Mouse (Mus musculus): ENCODE results near the gene Rnase4. TPM values are rescaled to one million over a fixed set of nuclear protein-coding genes. Genes with fewer than 3 reads are reported as not detected.
A peak's percentile ranks its signal among the peaks of the same experiment; 100 is the strongest.

Gene Rnase4
- polyA plus RNA-seq (2012; rRNA removed) (12.8 and 15.0 TPM in 2 replicates), polyA plus RNA-seq (2014; fragmentation: Nextera tagmentation; extraction: Ambion mirVana) (20.2 and 21.9 TPM in 2 replicates)

GRCm38 (mm10) chr14:51090921-51091900 lies at the start of gene Rnase4, which contains the start of gene Ang:
Gene Rnase4 (plus strand): TSS chr14:51091077.
Gene Ang (plus strand): TSS chr14:51091150.
- peaks cover 11 to 31% of the 10 kb centered on the region in 2 experiments for H3K4me1 ChIP-seq (replicated peaks; ENCODE audit: control insufficient read depth in 2 of 2, insufficient read depth in 2 of 2, low read length in 1 of 2)

DNA sequence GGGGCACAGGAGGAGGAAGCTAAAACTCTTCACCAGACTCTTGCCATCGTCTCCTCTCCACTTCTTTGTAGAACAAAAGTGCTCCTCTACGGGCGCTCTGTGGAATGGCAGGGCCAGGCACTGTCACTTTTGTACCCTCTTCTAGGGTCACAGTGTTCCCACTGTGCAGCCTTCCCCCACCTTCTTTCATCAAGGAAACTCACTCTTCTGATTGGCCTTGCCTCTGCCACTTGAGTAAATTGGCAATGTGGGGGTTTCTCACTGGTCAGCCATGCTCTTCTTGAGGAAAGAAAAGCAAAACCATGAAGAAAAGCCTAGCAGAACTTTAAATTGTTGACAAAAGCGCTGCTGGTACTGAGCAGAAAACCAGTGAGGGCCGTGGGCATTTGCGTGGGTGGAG lies 49.1 kb upstream of the Rnase4 start, which contains the start of gene Rnase9:
Gene Rnase9, minus strand, starts transcription at position 101 of the 400 bp plus-strand sequence.
- no peak within 1 kb of the TSS for H3K4me2 ChIP-seq (ENCODE audit: low read depth)
- H3K27ac ChIP-seq = no peak within 1 kb of the TSS
- peaks cover 0 to 1% of the 10 kb centered on the region in 2 experiments; a peak in 1 of 4 replicates for H3K4me1 ChIP-seq (replicated peaks; ENCODE audit: control insufficient read depth in 2 of 2, insufficient read depth in 2 of 2, low read length in 1 of 2)
- no peaks in the 10 kb centered on the region for H3K36me3 ChIP-seq (replicated peaks; ENCODE audit: control insufficient read depth, insufficient read depth, low read depth)
- ATAC-seq (ENCODE audit: insufficient read depth) (no peak), DNase-seq (ENCODE audit: low read depth in 3 of 3, low spot score in 3 of 3) (no peak)
- H3K9me3 ChIP-seq (ENCODE audit: control insufficient read depth, low read length) = no peaks in the 10 kb centered on the region
- H3K4me3 ChIP-seq (ENCODE audit: insufficient read depth in 1 of 2, low read depth in 2 of 2, low read length in 2 of 2) = no peak within 1 kb of the TSS
- H3K9ac ChIP-seq (replicated peaks) = no peak within 1 kb of the TSS
- H3K27me3 ChIP-seq (ENCODE audit: control insufficient read depth, insufficient read depth, low read length) = no peaks in the 10 kb centered on the region
- TF ChIP-seq CTCF (IDR thresholded peaks at IDR 0.05; ENCODE audit: low read depth) (no peak), EP300 (IDR thresholded peaks at IDR 0.05; ENCODE audit: low read depth) (no peak)
- WGBS (ENCODE audit: insufficient replicate concordance) = 71% methylated on average over 6 of the region's 6 CpGs

More at GRCm38 (mm10) chr14:51090921-51091900, at the start of gene Rnase4, which contains the start of gene Ang:
- Histone ChIP-seq H3K4me2 (ENCODE audit: low read depth) (peak within 1 kb of the TSS; percentile 96), H3K36me3 (replicated peaks; ENCODE audit: control insufficient read depth, insufficient read depth, low read depth) (no peaks in the 10 kb centered on the region), H3K9ac (replicated peaks) (peak within 1 kb of the TSS; percentile 69), H3K27me3 (ENCODE audit: control insufficient read depth, insufficient read depth, low read length) (no peaks in the 10 kb centered on the region), H3K9me3 (ENCODE audit: control insufficient read depth, low read length) (no peaks in the 10 kb centered on the region), H3K4me3 (ENCODE audit: insufficient read depth in 1 of 2, low read depth in 2 of 2, low read length in 2 of 2) (peak within 1 kb of the TSS; percentile 60 to 72), H3K27ac (peak within 1 kb of the TSS; percentile 66)
- DNase-seq (ENCODE audit: low read depth in 3 of 3, low spot score in 3 of 3) = no peak
- WGBS (ENCODE audit: insufficient replicate concordance) = 8% methylated on average over 33 of the region's 33 CpGs
- TF ChIP-seq EP300 (IDR thresholded peaks at IDR 0.05; ENCODE audit: low read depth) (no peak), CTCF (IDR thresholded peaks at IDR 0.05; ENCODE audit: low read depth) (no peak)
- ATAC-seq (ENCODE audit: insufficient read depth) = no peak

GRCm38 (mm10) chr14:51047846-51048245 lies 43.0 kb upstream of the Rnase4 start:
- H3K36me3 ChIP-seq (replicated peaks; ENCODE audit: control insufficient read depth, insufficient read depth, low read depth) = no peaks in the 10 kb centered on the region
- H3K4me1 ChIP-seq (replicated peaks; ENCODE audit: control insufficient read depth in 2 of 2, insufficient read depth in 2 of 2, low read length in 1 of 2) = no peaks in the 10 kb centered on the region
- H3K27ac ChIP-seq = no peak overlapping the region
- ATAC-seq (ENCODE audit: insufficient read depth) (no peak), DNase-seq (ENCODE audit: low read depth in 3 of 3, low spot score in 3 of 3) (no peak)
- H3K27me3 ChIP-seq (ENCODE audit: control insufficient read depth, insufficient read depth, low read length) = no peaks in the 10 kb centered on the region
- H3K4me2 ChIP-seq (ENCODE audit: low read depth) = no peak overlapping the region
- no peak overlapping the region for H3K4me3 ChIP-seq (ENCODE audit: insufficient read depth in 1 of 2, low read depth in 2 of 2, low read length in 2 of 2)
- H3K9me3 ChIP-seq (ENCODE audit: control insufficient read depth, low read length) = no peaks in the 10 kb centered on the region
- H3K9ac ChIP-seq (replicated peaks) = no peak overlapping the region
- no peak for TF ChIP-seq CTCF (IDR thresholded peaks at IDR 0.05; ENCODE audit: low read depth)
- no peak for TF ChIP-seq EP300 (IDR thresholded peaks at IDR 0.05; ENCODE audit: low read depth)
- 11% methylated on average over 5 of the region's 5 CpGs for WGBS (ENCODE audit: insufficient replicate concordance)

GRCm38 (mm10) chr14:51050063-51050462 lies 40.8 kb upstream of the Rnase4 start, which contains the start of gene Rnase11:
Gene Rnase11 (minus strand): TSS chr14:51050163.
- Histone ChIP-seq H3K9me3 (ENCODE audit: control insufficient read depth, low read length) (no peaks in the 10 kb centered on the region), H3K4me2 (ENCODE audit: low read depth) (no peak within 1 kb of the TSS), H3K27ac (no peak within 1 kb of the TSS), H3K4me3 (ENCODE audit: insufficient read depth in 1 of 2, low read depth in 2 of 2, low read length in 2 of 2) (no peak within 1 kb of the TSS), H3K36me3 (replicated peaks; ENCODE audit: control insufficient read depth, insufficient read depth, low read depth) (no peaks in the 10 kb centered on the region), H3K4me1 (replicated peaks; ENCODE audit: control insufficient read depth in 2 of 2, insufficient read depth in 2 of 2, low read length in 1 of 2) (peaks cover 0 to 5% of the 10 kb centered on the region in 2 experiments; a peak in 2 of 4 replicates), H3K9ac (replicated peaks) (no peak within 1 kb of the TSS), H3K27me3 (ENCODE audit: control insufficient read depth, insufficient read depth, low read length) (no peaks in the 10 kb centered on the region)
- DNase-seq (ENCODE audit: low read depth in 3 of 3, low spot score in 3 of 3) (no peak), ATAC-seq (ENCODE audit: insufficient read depth) (no peak)
- TF ChIP-seq EP300 (IDR thresholded peaks at IDR 0.05; ENCODE audit: low read depth) (no peak), CTCF (IDR thresholded peaks at IDR 0.05; ENCODE audit: low read depth) (no peak)
- WGBS (ENCODE audit: insufficient replicate concordance) = 42% methylated on average over 2 of the region's 2 CpGs

DNA sequence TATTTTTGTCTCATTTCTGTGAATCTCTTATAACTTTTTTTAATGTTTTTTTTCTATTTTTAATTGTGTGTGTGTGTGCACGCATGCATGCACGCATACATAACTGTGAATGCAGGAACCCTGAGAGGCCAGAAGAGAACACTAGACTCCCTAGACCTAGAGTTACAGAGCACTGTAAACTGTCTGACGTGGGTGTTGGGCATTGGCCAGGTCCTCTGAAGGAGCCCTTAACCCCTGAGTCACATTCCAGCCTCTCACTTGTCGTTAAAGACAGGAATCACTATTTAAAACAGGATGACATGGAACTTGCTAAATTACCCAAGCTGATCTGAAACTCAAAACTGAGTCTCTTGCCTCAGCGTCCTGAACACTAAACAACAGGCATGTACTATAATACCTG lies 38.9 kb upstream of the Rnase4 start:
- H3K4me1 ChIP-seq (replicated peaks; ENCODE audit: control insufficient read depth in 2 of 2, insufficient read depth in 2 of 2, low read length in 1 of 2) = peaks cover 0 to 5% of the 10 kb centered on the region in 2 experiments; a peak in 2 of 4 replicates
- no peaks in the 10 kb centered on the region for H3K27me3 ChIP-seq (ENCODE audit: control insufficient read depth, insufficient read depth, low read length)
- no peaks in the 10 kb centered on the region for H3K36me3 ChIP-seq (replicated peaks; ENCODE audit: control insufficient read depth, insufficient read depth, low read depth)
- no peak overlapping the region for H3K9ac ChIP-seq (replicated peaks)
- no peak overlapping the region for H3K27ac ChIP-seq
- H3K9me3 ChIP-seq (ENCODE audit: control insufficient read depth, low read length) = no peaks in the 10 kb centered on the region
- H3K4me3 ChIP-seq (ENCODE audit: insufficient read depth in 1 of 2, low read depth in 2 of 2, low read length in 2 of 2) = no peak overlapping the region
- DNase-seq (ENCODE audit: low read depth in 3 of 3, low spot score in 3 of 3) = no peak
- TF ChIP-seq CTCF (IDR thresholded peaks at IDR 0.05; ENCODE audit: low read depth) = no peak
- TF ChIP-seq EP300 (IDR thresholded peaks at IDR 0.05; ENCODE audit: low read depth) = no peak
- WGBS (ENCODE audit: insufficient replicate concordance) = 58% methylated on average over 5 of the region's 5 CpGs
- H3K4me2 ChIP-seq (ENCODE audit: low read depth) = no peak overlapping the region
- no peak for ATAC-seq (ENCODE audit: insufficient read depth)

All from liver, embryonic 14.5 days (tissue).